Mouse (Mus musculus): ENCODE results near the gene Greb1.
A peak's percentile ranks its signal among the peaks of the same experiment; 100 is the strongest.

The Greb1 gene

GRCm38 (mm10) chr12:16789756-16790155 lies 10.9 kb downstream of the Greb1 start:
- Histone ChIP-seq H3K27me3 (ENCODE audit: control insufficient read depth, insufficient read depth, low read length, poor library complexity, severe bottlenecking) (no peaks in the 10 kb centered on the region), H3K36me3 (ENCODE audit: control insufficient read depth, insufficient read depth, low read length, poor library complexity, severe bottlenecking) (no peaks in the 10 kb centered on the region)
- DNase-seq (ENCODE audit: low read depth, low spot score): no peak

GRCm38 (mm10) chr12:16789199-16789598 lies 11.5 kb downstream of the Greb1 start:
- no peak for DNase-seq (ENCODE audit: low read depth, low spot score)
- H3K27me3 ChIP-seq (ENCODE audit: control insufficient read depth, insufficient read depth, low read length, poor library complexity, severe bottlenecking): no peaks in the 10 kb centered on the region
- no peaks in the 10 kb centered on the region for H3K36me3 ChIP-seq (ENCODE audit: control insufficient read depth, insufficient read depth, low read length, poor library complexity, severe bottlenecking)

- no peaks in the 10 kb centered on the region for H3K27me3 ChIP-seq (ENCODE audit: control insufficient read depth, insufficient read depth, low read length, poor library complexity, severe bottlenecking)
- H3K36me3 ChIP-seq (ENCODE audit: control insufficient read depth, insufficient read depth, low read length, poor library complexity, severe bottlenecking): no peaks in the 10 kb centered on the region
- no peak for DNase-seq (ENCODE audit: low read depth, low spot score)
Measured at GRCm38 (mm10) chr12:16788600-16788999, 12.1 kb downstream of the Greb1 start.

GRCm38 (mm10) chr12:16781034-16781746 lies 19.5 kb downstream of the Greb1 start:
- no peak for DNase-seq (ENCODE audit: low read depth, low spot score)
- Histone ChIP-seq H3K36me3 (ENCODE audit: control insufficient read depth, insufficient read depth, low read length, poor library complexity, severe bottlenecking) (no peaks in the 10 kb centered on the region), H3K27me3 (ENCODE audit: control insufficient read depth, insufficient read depth, low read length, poor library complexity, severe bottlenecking) (no peaks in the 10 kb centered on the region)

- Histone ChIP-seq H3K36me3 (ENCODE audit: control insufficient read depth, insufficient read depth, low read length, poor library complexity, severe bottlenecking) (no peaks in the 10 kb centered on the region), H3K27me3 (ENCODE audit: control insufficient read depth, insufficient read depth, low read length, poor library complexity, severe bottlenecking) (no peaks in the 10 kb centered on the region; the same call in 1 of the 2 replicates)
- DNase-seq (ENCODE audit: low read depth, low spot score): no peak
Measured at GRCm38 (mm10) chr12:16780320-16780719, 20.4 kb downstream of the Greb1 start.

- no peak for DNase-seq (ENCODE audit: low read depth, low spot score)
- no peaks in the 10 kb centered on the region; the same call in 1 of the 2 replicates for H3K27me3 ChIP-seq (ENCODE audit: control insufficient read depth, insufficient read depth, low read length, poor library complexity, severe bottlenecking)
- no peaks in the 10 kb centered on the region for H3K36me3 ChIP-seq (ENCODE audit: control insufficient read depth, insufficient read depth, low read length, poor library complexity, severe bottlenecking)
Measured at GRCm38 (mm10) chr12:16779165-16779564, 21.5 kb downstream of the Greb1 start.

- H3K36me3 ChIP-seq (ENCODE audit: control insufficient read depth, insufficient read depth, low read length, poor library complexity, severe bottlenecking): no peaks in the 10 kb centered on the region
- no peaks in the 10 kb centered on the region; the same call in 1 of the 2 replicates for H3K27me3 ChIP-seq (ENCODE audit: control insufficient read depth, insufficient read depth, low read length, poor library complexity, severe bottlenecking)
- DNase-seq (ENCODE audit: low read depth, low spot score): no peak
Measured at GRCm38 (mm10) chr12:16778523-16778922, 22.2 kb downstream of the Greb1 start.

GRCm38 (mm10) chr12:16775351-16775750 lies 25.3 kb downstream of the Greb1 start:
- Histone ChIP-seq H3K27me3 (ENCODE audit: control insufficient read depth, insufficient read depth, low read length, poor library complexity, severe bottlenecking) (no peaks in the 10 kb centered on the region; the same call in 1 of the 2 replicates), H3K36me3 (ENCODE audit: control insufficient read depth, insufficient read depth, low read length, poor library complexity, severe bottlenecking) (no peaks in the 10 kb centered on the region)
- DNase-seq (ENCODE audit: low read depth, low spot score): no peak

GRCm38 (mm10) chr12:16774605-16775004 lies 26.1 kb downstream of the Greb1 start:
- DNase-seq (ENCODE audit: low read depth, low spot score): no peak
- Histone ChIP-seq H3K36me3 (ENCODE audit: control insufficient read depth, insufficient read depth, low read length, poor library complexity, severe bottlenecking) (no peaks in the 10 kb centered on the region), H3K27me3 (ENCODE audit: control insufficient read depth, insufficient read depth, low read length, poor library complexity, severe bottlenecking) (no peaks in the 10 kb centered on the region; the same call in 1 of the 2 replicates)

- H3K36me3 ChIP-seq (ENCODE audit: control insufficient read depth, insufficient read depth, low read length, poor library complexity, severe bottlenecking): no peaks in the 10 kb centered on the region
Measured at GRCm38 (mm10) chr12:16769601-16770165, 31.0 kb downstream of the Greb1 start.

GRCm38 (mm10) chr12:16768711-16769110 lies 32.0 kb downstream of the Greb1 start:
- DNase-seq (ENCODE audit: low read depth, low spot score): no peak
- Histone ChIP-seq H3K36me3 (ENCODE audit: control insufficient read depth, insufficient read depth, low read length, poor library complexity, severe bottlenecking) (no peaks in the 10 kb centered on the region), H3K27me3 (ENCODE audit: control insufficient read depth, insufficient read depth, low read length, poor library complexity, severe bottlenecking) (no peaks in the 10 kb centered on the region)

More at GRCm38 (mm10) chr12:16769601-16770165, 31.0 kb downstream of the Greb1 start:
- DNase-seq (ENCODE audit: low read depth, low spot score): no peak
- no peaks in the 10 kb centered on the region for H3K27me3 ChIP-seq (ENCODE audit: control insufficient read depth, insufficient read depth, low read length, poor library complexity, severe bottlenecking)

- DNase-seq (ENCODE audit: low read depth, low spot score): no peak
- no peaks in the 10 kb centered on the region for H3K27me3 ChIP-seq (ENCODE audit: control insufficient read depth, insufficient read depth, low read length, poor library complexity, severe bottlenecking)
- H3K36me3 ChIP-seq (ENCODE audit: control insufficient read depth, insufficient read depth, low read length, poor library complexity, severe bottlenecking): no peaks in the 10 kb centered on the region
Measured at GRCm38 (mm10) chr12:16768251-16768650, 32.4 kb downstream of the Greb1 start.

- H3K36me3 ChIP-seq (ENCODE audit: control insufficient read depth, insufficient read depth, low read length, poor library complexity, severe bottlenecking): no peaks in the 10 kb centered on the region
Measured at GRCm38 (mm10) chr12:16764776-16765445, 35.8 kb downstream of the Greb1 start.

GRCm38 (mm10) chr12:16763649-16764422 lies 36.9 kb downstream of the Greb1 start:
- no peak for DNase-seq (ENCODE audit: low read depth, low spot score)
- no peaks in the 10 kb centered on the region for H3K27me3 ChIP-seq (ENCODE audit: control insufficient read depth, insufficient read depth, low read length, poor library complexity, severe bottlenecking)
- no peaks in the 10 kb centered on the region for H3K36me3 ChIP-seq (ENCODE audit: control insufficient read depth, insufficient read depth, low read length, poor library complexity, severe bottlenecking)

More at GRCm38 (mm10) chr12:16764776-16765445, 35.8 kb downstream of the Greb1 start:
- no peaks in the 10 kb centered on the region for H3K27me3 ChIP-seq (ENCODE audit: control insufficient read depth, insufficient read depth, low read length, poor library complexity, severe bottlenecking)
- peak; percentile 27 for DNase-seq (ENCODE audit: low read depth, low spot score)

All from splenic B cell, adult 2 months (primary cell).